Mouse (Mus musculus): ENCODE measurements at regions not wholly inside any gene's neighbourhood (a gene's known extent, or its start where the extent isn't known, plus 50 kb on each side); places are given as distances from the start of the nearest gene placed in this dataset.
"Not testable (repeated sequence)": the region's sequence is repeated elsewhere in the genome, so short reads cannot be mapped to it uniquely, and the experiment has no call there.

DNA sequence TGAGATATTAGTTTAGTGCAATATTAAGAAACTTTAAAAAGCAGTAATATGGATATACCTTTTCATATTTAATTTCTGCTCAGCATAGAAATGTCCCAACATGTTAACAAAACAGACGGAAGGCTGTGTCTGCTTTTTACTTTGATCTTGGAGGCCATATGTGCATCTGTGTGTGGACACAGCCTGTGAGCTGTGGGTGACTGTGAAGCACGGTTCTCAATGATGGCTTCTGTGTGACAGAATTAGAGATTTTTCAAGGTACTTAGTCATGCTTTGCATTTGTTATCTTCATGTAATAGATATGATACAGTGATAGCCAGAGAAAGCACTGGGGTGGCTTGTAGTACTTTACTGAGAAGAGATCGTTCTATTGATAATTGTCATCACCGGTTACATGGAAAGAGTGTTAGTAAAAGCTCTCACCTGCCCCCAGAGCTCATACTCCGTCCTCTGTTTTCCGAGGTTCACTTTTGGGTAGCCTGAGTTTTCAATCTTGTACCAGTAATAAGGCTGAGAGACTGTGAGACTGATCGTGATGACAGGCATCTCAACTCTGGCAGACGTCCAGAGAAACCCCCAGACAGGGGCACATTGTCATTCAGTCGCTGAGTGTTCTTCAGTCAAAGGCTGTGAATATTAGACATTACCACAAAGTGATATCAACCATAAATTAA lies 232.7 kb downstream of the Cd109 start (continued):
- TF ChIP-seq ZNF384 (IDR thresholded peaks at IDR 0.05; ENCODE audit: low read depth, low read length) (no peak), USF1 (IDR thresholded peaks at IDR 0.05; ENCODE audit: low read depth, low read length) (no peak)

- H3K9ac ChIP-seq (ENCODE audit: insufficient read depth, low read depth); H3K36me3 ChIP-seq (replicated peaks in 1 of 2; ENCODE audit: control insufficient read depth in 1 of 2, insufficient read depth in 1 of 2, low read length in 1 of 2); DNase-seq (ENCODE audit: extremely low read depth); H3K27ac ChIP-seq (ENCODE audit: insufficient read depth, low read depth); H3K79me2 ChIP-seq (replicated peaks; ENCODE audit: control insufficient read depth, extremely low read depth, insufficient read depth, poor library complexity, severe bottlenecking); H3K4me3 ChIP-seq (replicated peaks in 1 of 3; ENCODE audit: low read depth in 2 of 3, low read length in 2 of 3, poor library complexity in 1 of 3); H3K4me1 ChIP-seq (ENCODE audit: control insufficient read depth in 1 of 2, insufficient read depth in 2 of 2); H3K27me3 ChIP-seq (replicated peaks); dilution Hi-C loops (cut with MboI; ENCODE audit: extremely low pct_ligation_motif_present, extremely low pct_unique_long_range_greater_than_20kb, low sequenced_read_pairs); H3K9me3 ChIP-seq (replicated peaks; ENCODE audit: low read length); H3K4me2 ChIP-seq (ENCODE audit: insufficient read depth, low read depth, poor library complexity, severe bottlenecking); in situ Hi-C loops (cut with MboI; ENCODE audit: low pct_ligation_motif_present, low pct_unique_long_range_greater_than_20kb, low sequenced_read_pairs): not testable (repeated sequence)
These were observed 233.2 kb downstream of the Cd109 start for GRCm38 (mm10) chr9:78848564-78848893.

DNA sequence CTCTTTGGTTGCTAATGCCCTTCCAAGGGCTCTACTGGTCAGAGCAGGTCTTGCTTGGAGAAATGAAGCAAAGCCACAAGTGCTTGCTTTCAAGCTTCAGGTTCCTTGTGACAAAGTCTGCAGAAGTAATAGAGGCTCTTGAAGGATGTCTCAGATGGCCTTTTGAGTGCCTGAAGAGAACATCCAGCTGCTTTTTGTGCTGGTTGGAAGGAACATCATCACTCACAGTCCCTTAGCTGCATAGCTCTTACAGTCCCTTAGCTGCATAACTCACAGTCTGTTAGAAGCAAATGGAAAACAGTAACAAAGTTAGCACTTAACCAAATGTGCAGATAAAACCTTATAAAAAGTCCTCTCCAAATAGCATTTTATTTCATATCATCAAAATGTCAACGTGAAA lies 241.6 kb downstream of the Cd109 start:
- no peaks in the 10 kb centered on the region for H3K36me3 ChIP-seq (replicated peaks in 1 of 2; ENCODE audit: control insufficient read depth in 1 of 2, insufficient read depth in 1 of 2, low read length in 1 of 2)
- no peak overlapping the region for H3K4me2 ChIP-seq (ENCODE audit: insufficient read depth, low read depth, poor library complexity, severe bottlenecking)
- no peaks in the 10 kb centered on the region for H3K4me1 ChIP-seq (ENCODE audit: control insufficient read depth in 1 of 2, insufficient read depth in 2 of 2)
- TF ChIP-seq ZKSCAN1 (IDR thresholded peaks at IDR 0.05; ENCODE audit: borderline replicate concordance, low read depth, low read length) (no peak), ELF1 (IDR thresholded peaks at IDR 0.05; ENCODE audit: low read depth, low read length) (no peak), NELFE (IDR thresholded peaks at IDR 0.05; ENCODE audit: low read depth, low read length) (no peak), UBTF (IDR thresholded peaks at IDR 0.05; ENCODE audit: low read depth, low read length) (no peak), NRF1 (IDR thresholded peaks at IDR 0.05; ENCODE audit: low read depth, low read length) (no peak), MYC (IDR thresholded peaks at IDR 0.05; ENCODE audit: low read depth, low read length) (no peak), USF2 (conservative IDR thresholded peaks at IDR 0.05; ENCODE audit: low read depth, low read length) (no peak), JUN (IDR thresholded peaks at IDR 0.05; ENCODE audit: insufficient read depth, low read depth, low read length) (no peak), CHD2 (IDR thresholded peaks at IDR 0.05; ENCODE audit: low read length) (no peak), ZMIZ1 (IDR thresholded peaks at IDR 0.05; ENCODE audit: low read depth, low read length) (no peak), MXI1 (IDR thresholded peaks at IDR 0.05; ENCODE audit: low read depth, low read length) (no peak), MEF2A (IDR thresholded peaks at IDR 0.05; ENCODE audit: borderline replicate concordance, low read depth, low read length) (no peak), ZC3H11A (IDR thresholded peaks at IDR 0.05; ENCODE audit: low read depth, low read length) (no peak)
- H3K27me3 ChIP-seq (replicated peaks): no peaks in the 10 kb centered on the region
- H3K27ac ChIP-seq (ENCODE audit: insufficient read depth, low read depth): no peak overlapping the region
- H3K9me3 ChIP-seq (replicated peaks; ENCODE audit: low read length): no peaks in the 10 kb centered on the region
- H3K9ac ChIP-seq (ENCODE audit: insufficient read depth, low read depth): no peak overlapping the region
- dilution Hi-C loops (cut with MboI; ENCODE audit: extremely low pct_ligation_motif_present, extremely low pct_unique_long_range_greater_than_20kb, low sequenced_read_pairs): no loop called here
- no peaks in the 10 kb centered on the region for H3K79me2 ChIP-seq (replicated peaks; ENCODE audit: control insufficient read depth, extremely low read depth, insufficient read depth, poor library complexity, severe bottlenecking)
- H3K4me3 ChIP-seq (replicated peaks in 1 of 3; ENCODE audit: low read depth in 2 of 3, low read length in 2 of 3, poor library complexity in 1 of 3): no peak overlapping the region
- no peak for DNase-seq (ENCODE audit: extremely low read depth)
- in situ Hi-C loops (cut with MboI; ENCODE audit: low pct_ligation_motif_present, low pct_unique_long_range_greater_than_20kb, low sequenced_read_pairs): no loop called here
